Mouse (Mus musculus): ENCODE measurements at regions not wholly inside any gene's neighbourhood (a gene's known extent, or its start where the extent isn't known, plus 50 kb on each side); places are given as distances from the start of the nearest gene placed in this dataset.

DNA sequence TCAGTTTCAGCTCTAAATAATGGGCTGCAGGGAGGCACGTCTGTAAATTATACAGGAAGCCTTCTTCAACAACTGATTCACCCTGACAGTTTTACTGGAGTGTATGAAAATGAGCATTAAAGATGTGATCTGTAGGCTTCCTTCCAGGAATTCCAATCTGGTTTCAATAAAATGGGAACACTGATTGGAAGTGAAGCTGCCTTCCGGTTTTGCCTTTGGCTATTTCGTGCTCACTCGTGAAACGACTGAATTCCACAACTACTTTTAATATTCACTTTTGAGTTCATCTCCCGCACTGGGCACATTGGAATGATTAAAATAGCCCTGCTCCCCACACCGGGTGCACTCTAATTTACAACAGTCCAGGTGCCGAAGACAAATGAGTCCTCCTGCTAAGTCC lies 286.2 kb upstream of the Mki67 start:
- TF ChIP-seq POLR2A (IDR thresholded peaks at IDR 0.05; ENCODE audit: low read depth, low read length) (no peak), CTCF (IDR thresholded peaks at IDR 0.05; ENCODE audit: borderline replicate concordance, insufficient read depth, low read length) (no peak)
- H3K4me1 ChIP-seq (ENCODE audit: control insufficient read depth, insufficient read depth, low read length): peaks cover 16% of the 10 kb centered on the region
- no peak overlapping the region for H3K4me3 ChIP-seq (ENCODE audit: insufficient read depth, low read length)
- no peak overlapping the region for H3K27ac ChIP-seq (ENCODE audit: insufficient read depth, low read length)

DNA sequence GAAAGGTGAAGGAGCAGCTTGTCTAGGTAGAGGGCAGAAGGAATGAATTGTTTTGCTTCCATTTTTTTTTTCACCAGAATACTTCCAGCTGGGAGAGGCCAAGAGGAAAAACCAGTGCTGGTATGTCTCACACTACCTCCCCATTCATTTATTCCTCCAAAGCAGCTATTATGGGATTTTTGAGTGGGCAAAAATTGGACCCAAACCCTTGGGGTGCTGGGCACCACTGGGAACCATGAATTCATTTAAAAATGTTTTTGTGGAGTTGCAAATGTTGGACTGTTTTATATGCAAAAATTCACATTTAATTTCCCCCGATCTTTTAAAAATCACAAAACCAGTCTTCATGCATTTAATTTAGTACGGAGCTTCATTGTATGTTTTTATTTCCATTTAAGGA lies 287.1 kb upstream of the Mki67 start:
- Histone ChIP-seq H3K27ac (ENCODE audit: insufficient read depth, low read length) (no peak overlapping the region), H3K4me3 (ENCODE audit: insufficient read depth, low read length) (no peak overlapping the region), H3K4me1 (ENCODE audit: control insufficient read depth, insufficient read depth, low read length) (peaks cover 16% of the 10 kb centered on the region)
- TF ChIP-seq CTCF (IDR thresholded peaks at IDR 0.05; ENCODE audit: borderline replicate concordance, insufficient read depth, low read length) (no peak), POLR2A (IDR thresholded peaks at IDR 0.05; ENCODE audit: low read depth, low read length) (no peak)

GRCm38 (mm10) chr7:136007796-136008455 lies 291.8 kb upstream of the Mki67 start:
- Histone ChIP-seq H3K27ac (ENCODE audit: insufficient read depth, low read length) (no peak overlapping the region), H3K4me1 (ENCODE audit: control insufficient read depth, insufficient read depth, low read length) (peaks cover 1% of the 10 kb centered on the region; the same call in 1 of the 2 replicates), H3K4me3 (ENCODE audit: insufficient read depth, low read length) (no peak overlapping the region)
- no peak for TF ChIP-seq POLR2A (IDR thresholded peaks at IDR 0.05; ENCODE audit: low read depth, low read length)
- TF ChIP-seq CTCF (IDR thresholded peaks at IDR 0.05; ENCODE audit: borderline replicate concordance, insufficient read depth, low read length): no peak

DNA sequence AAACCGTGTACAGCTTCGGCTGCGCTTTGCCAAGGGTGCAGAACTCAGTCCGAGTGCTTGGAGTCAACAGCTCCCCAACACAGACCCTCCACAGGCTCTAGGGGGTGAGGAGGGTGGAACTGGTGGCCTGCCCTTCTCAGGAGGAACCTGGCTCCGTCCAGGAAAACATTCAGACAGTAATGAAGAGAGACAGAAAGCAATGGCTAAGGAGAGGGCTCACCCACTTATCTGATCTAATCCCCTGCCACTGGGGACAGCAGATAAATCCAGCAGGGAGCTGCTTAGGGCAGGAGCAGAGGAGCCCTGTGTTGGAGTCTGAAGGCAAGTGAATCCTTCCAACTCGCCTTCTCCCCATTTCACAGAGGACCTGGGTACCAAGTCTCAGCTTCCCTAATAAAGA lies 292.3 kb upstream of the Mki67 start:
- Histone ChIP-seq H3K4me3 (ENCODE audit: insufficient read depth, low read length) (no peak overlapping the region), H3K4me1 (ENCODE audit: control insufficient read depth, insufficient read depth, low read length) (no peaks in the 10 kb centered on the region), H3K27ac (ENCODE audit: insufficient read depth, low read length) (no peak overlapping the region)
- TF ChIP-seq POLR2A (IDR thresholded peaks at IDR 0.05; ENCODE audit: low read depth, low read length) (no peak), CTCF (IDR thresholded peaks at IDR 0.05; ENCODE audit: borderline replicate concordance, insufficient read depth, low read length) (no peak)

GRCm38 (mm10) chr7:136010013-136010412 lies 293.9 kb upstream of the Mki67 start:
- no peak overlapping the region for H3K4me3 ChIP-seq (ENCODE audit: insufficient read depth, low read length)
- no peak overlapping the region for H3K27ac ChIP-seq (ENCODE audit: insufficient read depth, low read length)
- no peak for TF ChIP-seq CTCF (IDR thresholded peaks at IDR 0.05; ENCODE audit: borderline replicate concordance, insufficient read depth, low read length)
- TF ChIP-seq POLR2A (IDR thresholded peaks at IDR 0.05; ENCODE audit: low read depth, low read length): no peak
- H3K4me1 ChIP-seq (ENCODE audit: control insufficient read depth, insufficient read depth, low read length): no peaks in the 10 kb centered on the region

GRCm38 (mm10) chr7:136014706-136015105 lies 298.5 kb upstream of the Mki67 start:
- H3K4me3 ChIP-seq (ENCODE audit: insufficient read depth, low read length): no peak overlapping the region
- H3K4me1 ChIP-seq (ENCODE audit: control insufficient read depth, insufficient read depth, low read length): no peaks in the 10 kb centered on the region
- no peak for TF ChIP-seq CTCF (IDR thresholded peaks at IDR 0.05; ENCODE audit: borderline replicate concordance, insufficient read depth, low read length)
- H3K27ac ChIP-seq (ENCODE audit: insufficient read depth, low read length): no peak overlapping the region

- no peak overlapping the region for H3K4me3 ChIP-seq (ENCODE audit: insufficient read depth, low read length)
- TF ChIP-seq CTCF (IDR thresholded peaks at IDR 0.05; ENCODE audit: borderline replicate concordance, insufficient read depth, low read length): no peak
- no peak for TF ChIP-seq POLR2A (IDR thresholded peaks at IDR 0.05; ENCODE audit: low read depth, low read length)
- H3K27ac ChIP-seq (ENCODE audit: insufficient read depth, low read length): no peak overlapping the region
- H3K4me1 ChIP-seq (ENCODE audit: control insufficient read depth, insufficient read depth, low read length): no peaks in the 10 kb centered on the region
Measured at GRCm38 (mm10) chr7:136016918-136017317, 300.8 kb upstream of the Mki67 start.

GRCm38 (mm10) chr7:136020577-136020976 lies 304.4 kb upstream of the Mki67 start:
- no peak for TF ChIP-seq CTCF (IDR thresholded peaks at IDR 0.05; ENCODE audit: borderline replicate concordance, insufficient read depth, low read length)
- TF ChIP-seq POLR2A (IDR thresholded peaks at IDR 0.05; ENCODE audit: low read depth, low read length): no peak
- H3K4me1 ChIP-seq (ENCODE audit: control insufficient read depth, insufficient read depth, low read length): no peaks in the 10 kb centered on the region
- H3K27ac ChIP-seq (ENCODE audit: insufficient read depth, low read length): no peak overlapping the region
- H3K4me3 ChIP-seq (ENCODE audit: insufficient read depth, low read length): no peak overlapping the region

DNA sequence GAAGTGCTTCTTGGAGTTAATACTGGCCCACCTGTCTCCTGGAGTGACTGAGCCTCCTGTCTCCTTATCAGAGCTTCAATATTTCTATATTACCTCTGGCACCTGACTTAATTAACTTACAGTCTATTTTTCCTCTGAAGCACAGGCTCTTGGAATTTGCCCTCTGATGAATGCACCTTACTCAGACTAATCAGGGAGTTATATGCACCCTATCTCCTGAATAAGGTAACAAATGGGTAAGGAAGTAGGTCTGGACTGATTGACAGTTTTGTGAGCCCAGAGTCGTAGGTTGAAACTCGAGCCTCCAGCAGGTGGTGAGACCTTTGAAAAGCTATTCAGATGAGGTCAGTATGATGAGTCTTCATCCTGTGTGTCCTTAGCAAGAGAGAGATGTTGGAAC lies 304.9 kb upstream of the Mki67 start:
- Histone ChIP-seq H3K27ac (ENCODE audit: insufficient read depth, low read length) (no peak overlapping the region), H3K4me3 (ENCODE audit: insufficient read depth, low read length) (no peak overlapping the region), H3K4me1 (ENCODE audit: control insufficient read depth, insufficient read depth, low read length) (no peaks in the 10 kb centered on the region)
- TF ChIP-seq POLR2A (IDR thresholded peaks at IDR 0.05; ENCODE audit: low read depth, low read length) (no peak), CTCF (IDR thresholded peaks at IDR 0.05; ENCODE audit: borderline replicate concordance, insufficient read depth, low read length) (no peak)

DNA sequence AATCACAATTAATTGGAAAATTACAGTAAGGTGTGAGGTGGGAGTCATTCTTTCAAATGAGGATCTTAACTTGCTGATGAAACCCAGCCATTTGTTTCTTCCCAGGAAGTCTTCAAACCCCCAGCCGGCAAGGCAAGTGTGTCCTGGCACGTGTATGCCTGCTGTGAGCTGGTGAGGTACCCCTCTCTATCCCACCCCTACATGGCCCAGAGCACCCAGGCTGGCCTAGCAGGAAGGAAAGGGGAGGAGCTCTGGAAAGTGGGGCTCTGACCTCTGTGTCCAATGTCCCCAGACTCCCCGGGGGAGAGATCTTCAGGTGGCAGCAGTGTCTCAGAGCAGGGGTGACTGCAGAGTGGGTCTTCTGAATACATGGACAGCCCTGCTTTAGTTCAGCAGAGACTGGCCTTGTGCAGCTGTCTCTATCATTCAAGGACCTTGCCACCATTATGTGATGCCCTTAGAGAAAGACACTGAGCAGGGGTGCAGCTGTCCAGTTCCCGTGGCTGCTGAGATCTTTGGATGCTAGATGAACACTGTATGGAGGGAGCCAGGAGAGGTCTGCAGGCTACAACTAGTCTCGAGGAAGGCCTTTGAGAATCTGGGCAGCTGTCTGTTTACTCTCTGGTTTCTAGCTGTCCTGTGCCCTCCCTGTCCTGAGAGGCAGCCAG lies 306.8 kb upstream of the Mki67 start:
- H3K4me3 ChIP-seq (ENCODE audit: insufficient read depth, low read length): no peak overlapping the region
- no peak overlapping the region for H3K27ac ChIP-seq (ENCODE audit: insufficient read depth, low read length)
- TF ChIP-seq CTCF (IDR thresholded peaks at IDR 0.05; ENCODE audit: borderline replicate concordance, insufficient read depth, low read length) (no peak), POLR2A (IDR thresholded peaks at IDR 0.05; ENCODE audit: low read depth, low read length) (no peak)
- no peaks in the 10 kb centered on the region for H3K4me1 ChIP-seq (ENCODE audit: control insufficient read depth, insufficient read depth, low read length)

All from embryonic fibroblast, embryonic 13.5 days (primary cell).